Mouse (Mus musculus) CH12.LX (cell line): ENCODE results near the gene Prr5l. TPM values are rescaled to one million over a fixed set of nuclear protein-coding genes. Genes with fewer than 3 reads are reported as not detected.

Source experiments
- DNase-seq: peaks from one replicate; pipeline ENCODE4 v3.0.0-alpha.2; 2013; ENCODE audit errors: extremely low read depth
- H3K27ac ChIP-seq: 2 replicates; pipeline ENCODE4 v1.5.1; 2012; ENCODE audit warnings: low read depth, mild to moderate bottlenecking, control low read depth, moderate library complexity; ENCODE audit not compliant: insufficient read depth
- H3K27me3 ChIP-seq: replicated peaks from 2 replicates; pipeline ENCODE3; 2012; ENCODE audit warnings: inconsistent platforms
- H3K36me3 ChIP-seq, 2 experiments: replicated peaks in 1 of 2; 2 replicates each; pipeline versions ENCODE3 to v1.6.1; 2012; ENCODE audit warnings: inconsistent platforms in 1 of 2, low read length in 1 of 2, mild to moderate bottlenecking in 1 of 2, mixed read lengths in 1 of 2, moderate library complexity in 1 of 2; ENCODE audit not compliant: control insufficient read depth in 1 of 2, insufficient read depth in 1 of 2
- H3K4me1 ChIP-seq, 2 experiments: 2 replicates each; pipeline ENCODE4 v1.6.1; 2012; ENCODE audit warnings: inconsistent platforms in 1 of 2, moderate library complexity in 1 of 2; ENCODE audit not compliant: insufficient read depth in 2 of 2, control insufficient read depth in 1 of 2
- H3K4me2 ChIP-seq: 2 replicates; pipeline ENCODE4 v1.6.1; 2012; ENCODE audit warnings: low read depth, mild to moderate bottlenecking, control low read depth; ENCODE audit not compliant: poor library complexity, insufficient read depth, severe bottlenecking
- H3K4me3 ChIP-seq, 3 experiments: fragments of 150-350 bp in 1 of 3; sonication (generic) in 1 of 3; replicated peaks in 1 of 3; 2 replicates each; pipeline versions ENCODE3 to v1.5.1; 2011 to 2012; ENCODE audit warnings: low read depth in 2 of 3, low read length in 2 of 3, mild to moderate bottlenecking in 2 of 3, moderate library complexity in 2 of 3, control low read depth in 1 of 3, improper control_type of control experiment in 1 of 3, inconsistent platforms in 1 of 3, mixed read lengths in 1 of 3; ENCODE audit not compliant: poor library complexity in 1 of 3
- H3K79me2 ChIP-seq: replicated peaks from 2 replicates; pipeline ENCODE4 v1.6.1; 2012; ENCODE audit warnings: mild to moderate bottlenecking, moderate library complexity; ENCODE audit not compliant: control insufficient read depth, poor library complexity, insufficient read depth, severe bottlenecking; ENCODE audit errors: extremely low read depth
- H3K9ac ChIP-seq: 2 replicates; pipeline ENCODE4 v1.6.1; 2012; ENCODE audit warnings: low read depth, mild to moderate bottlenecking, control low read depth, moderate library complexity; ENCODE audit not compliant: insufficient read depth
- H3K9me3 ChIP-seq: replicated peaks from 2 replicates; pipeline ENCODE3; 2012; ENCODE audit warnings: low read length, inconsistent platforms, mixed read lengths
- CHD1 ChIP-seq: IDR thresholded peaks from 2 replicates; pipeline ENCODE4 v1.6.1; 2012; ENCODE audit warnings: low read depth, low read length, improper control_type of control experiment, inconsistent platforms
- CTCF ChIP-seq, 2 experiments: IDR thresholded peaks in 1 of 2; conservative IDR thresholded peaks in 1 of 2; 2 replicates each; pipeline ENCODE4 v1.5.1; 2011 to 2012; ENCODE audit warnings: low read depth in 2 of 2, low read length in 2 of 2, improper control_type of control experiment in 1 of 2, inconsistent platforms in 1 of 2, mild to moderate bottlenecking in 1 of 2, moderate library complexity in 1 of 2
- ELF1 ChIP-seq: IDR thresholded peaks from 2 replicates; pipeline ENCODE4 v1.6.1; 2014; ENCODE audit warnings: low read depth, mild to moderate bottlenecking, inconsistent platforms, low read length, improper control_type of control experiment
- ETS1 ChIP-seq: conservative IDR thresholded peaks from 2 replicates; pipeline ENCODE4 v1.6.1; 2012; ENCODE audit warnings: low read depth, mild to moderate bottlenecking, inconsistent platforms, low read length, improper control_type of control experiment, moderate library complexity
- GABPA ChIP-seq: IDR thresholded peaks from 2 replicates; pipeline ENCODE4 v1.6.1; 2012; ENCODE audit warnings: low read depth, low read length, improper control_type of control experiment, inconsistent platforms; ENCODE audit not compliant: insufficient replicate concordance
- IRF4 ChIP-seq: IDR thresholded peaks from 2 replicates; pipeline ENCODE4 v1.6.1; 2014; ENCODE audit warnings: low read depth, mild to moderate bottlenecking, inconsistent platforms, low read length, improper control_type of control experiment
- JUN ChIP-seq: IDR thresholded peaks from 2 replicates; pipeline ENCODE4 v1.6.1; 2011; ENCODE audit warnings: low read depth, mild to moderate bottlenecking, low read length, improper control_type of control experiment, moderate library complexity; ENCODE audit not compliant: insufficient read depth
- MAZ ChIP-seq: IDR thresholded peaks from 2 replicates; pipeline ENCODE4 v1.6.1; 2012; ENCODE audit warnings: low read depth, mild to moderate bottlenecking, inconsistent platforms, low read length, improper control_type of control experiment, moderate library complexity
- MEF2A ChIP-seq: IDR thresholded peaks from 2 replicates; pipeline ENCODE4 v1.6.1; 2014; ENCODE audit warnings: low read depth, mild to moderate bottlenecking, inconsistent platforms, low read length, improper control_type of control experiment, borderline replicate concordance
- NELFE ChIP-seq: IDR thresholded peaks from 2 replicates; pipeline ENCODE4 v1.6.1; 2011; ENCODE audit warnings: low read depth, low read length, improper control_type of control experiment
- NRF1 ChIP-seq: IDR thresholded peaks from 2 replicates; pipeline ENCODE4 v1.6.1; 2014; ENCODE audit warnings: low read depth, mild to moderate bottlenecking, inconsistent platforms, low read length, improper control_type of control experiment, moderate library complexity
- PAX5 ChIP-seq: IDR thresholded peaks from 2 replicates; pipeline ENCODE4 v1.6.1; 2012; ENCODE audit warnings: low read length, inconsistent platforms, mixed read lengths
- POLR2A ChIP-seq: IDR thresholded peaks from 2 replicates; pipeline ENCODE4 v1.6.1; 2011; ENCODE audit warnings: low read depth, mild to moderate bottlenecking, improper control_type of control experiment, low read length
- RAD21 ChIP-seq: IDR thresholded peaks from 2 replicates; pipeline ENCODE4 v1.6.1; 2011; ENCODE audit warnings: low read depth, mild to moderate bottlenecking, low read length, improper control_type of control experiment, moderate library complexity
- RCOR1 ChIP-seq: conservative IDR thresholded peaks from 2 replicates; pipeline ENCODE4 v1.6.1; 2012; ENCODE audit warnings: low read depth, mild to moderate bottlenecking, inconsistent platforms, low read length, improper control_type of control experiment
- SMC3 ChIP-seq: IDR thresholded peaks from 2 replicates; pipeline ENCODE4 v1.6.1; 2011; ENCODE audit warnings: low read depth, low read length, improper control_type of control experiment
- TBP ChIP-seq: conservative IDR thresholded peaks from 2 replicates; pipeline ENCODE4 v1.6.1; 2011; ENCODE audit warnings: low read depth, low read length, improper control_type of control experiment
- TCF12 ChIP-seq: IDR thresholded peaks from 2 replicates; pipeline ENCODE4 v1.6.1; 2014; ENCODE audit warnings: low read depth, mild to moderate bottlenecking, inconsistent platforms, low read length, improper control_type of control experiment
- USF1 ChIP-seq: IDR thresholded peaks from 2 replicates; pipeline ENCODE4 v1.6.1; 2014; ENCODE audit warnings: low read depth, mild to moderate bottlenecking, inconsistent platforms, low read length, improper control_type of control experiment
- ZC3H11A ChIP-seq: IDR thresholded peaks from 2 replicates; pipeline ENCODE4 v1.6.1; 2012; ENCODE audit warnings: low read depth, mild to moderate bottlenecking, inconsistent platforms, low read length, improper control_type of control experiment
- ZKSCAN1 ChIP-seq: IDR thresholded peaks from 2 replicates; pipeline ENCODE4 v1.6.1; 2012; ENCODE audit warnings: low read depth, inconsistent platforms, low read length, improper control_type of control experiment, borderline replicate concordance
- ZMIZ1 ChIP-seq: IDR thresholded peaks from 2 replicates; pipeline ENCODE4 v1.6.1; 2012; ENCODE audit warnings: low read depth, mild to moderate bottlenecking, inconsistent platforms, low read length, improper control_type of control experiment
- ZNF384 ChIP-seq: IDR thresholded peaks from 2 replicates; pipeline ENCODE4 v1.6.1; 2012; ENCODE audit warnings: low read depth, low read length, improper control_type of control experiment, inconsistent platforms
- dilution Hi-C: fragments of 300-500 bp; cut with MboI; formaldehyde crosslinking; loops from 2 replicates; pipeline ENCODE4 v1.14.3; 2020; ENCODE audit warnings: low sequenced_read_pairs; ENCODE audit not compliant: extremely low pct_unique_long_range_greater_than_20kb, extremely low pct_ligation_motif_present
- in situ Hi-C: fragments of 300-500 bp; cut with MboI; formaldehyde crosslinking; loops from 3 replicates; pipeline ENCODE4 v1.14.3; 2019; ENCODE audit warnings: low sequenced_read_pairs, low pct_ligation_motif_present, low pct_unique_long_range_greater_than_20kb, mixed read lengths
- polyA plus RNA-seq: library from polyadenylated mRNA; unstranded; fragments of >175 nt; gene quantifications from 2 replicates; pipeline ENCODE4 v1.2.1, GENCODE M21; 2012; ENCODE audit warnings: low read depth; ENCODE audit not compliant: insufficient read length
- total RNA-seq, 2 experiments: library from RNA; depleted of rRNA; stranded (reverse); fragments of 300-350 nt in 1 of 2; fragments of >200 nt in 1 of 2; gene quantifications; 2 replicates each; pipeline ENCODE4 v1.2.3; 2012 to 2014

The Prr5l gene
- total and polyA plus RNA-seq, 3 experiments, result 0.21 to 0.93 TPM; not detected in 1

- no peak for DNase-seq
- dilution Hi-C loops, result no loop called here
Observed at GRCm38 (mm10) chr2:101925591-101926188, 42.9 kb upstream of the Prr5l start.

GRCm38 (mm10) chr2:101925183-101925582 is 42.4 kb upstream of the Prr5l start:
- in situ Hi-C loops (no loop called here), dilution Hi-C loops (no loop called here)
- Histone ChIP-seq H3K4me1 (no peaks in the 10 kb centered on the region), H3K9me3 (no peaks in the 10 kb centered on the region), H3K36me3 (no peaks in the 10 kb centered on the region), H3K9ac (no peak overlapping the region), H3K27ac (no peak overlapping the region), H3K79me2 (no peaks in the 10 kb centered on the region), H3K4me3 (no peak overlapping the region), H3K4me2 (no peak overlapping the region), H3K27me3 (no peaks in the 10 kb centered on the region)
- no peak for TF ChIP-seq ELF1
- TF ChIP-seq CTCF (conservative IDR thresholded peaks at IDR 0.05 in 1 of 2, IDR thresholded peaks at IDR 0.05 in 1 of 2; ENCODE audit: low read depth in 2 of 2, low read length in 2 of 2), result no peak
- TF ChIP-seq MAZ, result no peak
- no peak for TF ChIP-seq NRF1
- TF ChIP-seq ZMIZ1, result no peak
- DNase-seq, result no peak

More at GRCm38 (mm10) chr2:101925591-101926188, 42.9 kb upstream of the Prr5l start:
- Histone ChIP-seq H3K27ac (no peak overlapping the region), H3K9ac (no peak overlapping the region), H3K27me3 (no peaks in the 10 kb centered on the region), H3K4me2 (no peak overlapping the region), H3K79me2 (no peaks in the 10 kb centered on the region), H3K9me3 (no peaks in the 10 kb centered on the region), H3K36me3 (no peaks in the 10 kb centered on the region), H3K4me3 (no peak overlapping the region), H3K4me1 (no peaks in the 10 kb centered on the region)
- in situ Hi-C loops, result no loop called here
- TF ChIP-seq ZC3H11A (no peak), JUN (no peak), GABPA (no peak), ZNF384 (no peak), NELFE (no peak), CHD1 (no peak)

- H3K4me3 ChIP-seq, result no peak overlapping the region
- dilution Hi-C loops (no loop called here), in situ Hi-C loops (loop anchor here (25.0 kb wide), 1 partner anchor 514 kb away; no protein-coding TSS in a partner anchor)
- H3K27ac ChIP-seq, result no peak overlapping the region
- no peaks in the 10 kb centered on the region for H3K4me1 ChIP-seq
- H3K36me3 ChIP-seq, result no peaks in the 10 kb centered on the region
- no peaks in the 10 kb centered on the region for H3K9me3 ChIP-seq
- no peak overlapping the region for H3K9ac ChIP-seq
- no peak for TF ChIP-seq SMC3
- TF ChIP-seq RAD21, result no peak
- TF ChIP-seq IRF4, result no peak
- TF ChIP-seq USF1, result no peak
- no peak for TF ChIP-seq TCF12
- no peak for TF ChIP-seq MEF2A
- TF ChIP-seq CHD1, result no peak
- no peak for TF ChIP-seq TBP
- TF ChIP-seq RCOR1, result no peak
- TF ChIP-seq ETS1, result no peak
- TF ChIP-seq POLR2A, result no peak
- no peak for TF ChIP-seq NELFE
- no peak for TF ChIP-seq PAX5
- TF ChIP-seq ZKSCAN1, result no peak
- no peak overlapping the region for H3K4me2 ChIP-seq
- H3K79me2 ChIP-seq, result no peaks in the 10 kb centered on the region
- H3K27me3 ChIP-seq, result no peaks in the 10 kb centered on the region
- DNase-seq, result no peak
Observed at GRCm38 (mm10) chr2:101923181-101923580, 40.4 kb upstream of the Prr5l start.
